Mouse (Mus musculus): ENCODE measurements around the gene Fibin.

Fibin gene

GRCm38 (mm10) chr2:110314074-110314473, 48.9 kb downstream of the Fibin start:
- DNase-seq (ENCODE audit: low spot score): no peak

- DNase-seq (ENCODE audit: low spot score): no peak
These were observed 49.6 kb downstream of the Fibin start for GRCm38 (mm10) chr2:110313305-110313824.
